Mouse (Mus musculus): ENCODE measurements around the gene Trim2. TPM values are rescaled to one million over a fixed set of nuclear protein-coding genes. Genes with fewer than 3 reads are reported as not detected.
A peak's percentile ranks its signal among the peaks of the same experiment; 100 is the strongest.

The Trim2 gene
- total RNA-seq (2021), result 1 to 10 TPM; 6.4 to 7.5 TPM

DNA sequence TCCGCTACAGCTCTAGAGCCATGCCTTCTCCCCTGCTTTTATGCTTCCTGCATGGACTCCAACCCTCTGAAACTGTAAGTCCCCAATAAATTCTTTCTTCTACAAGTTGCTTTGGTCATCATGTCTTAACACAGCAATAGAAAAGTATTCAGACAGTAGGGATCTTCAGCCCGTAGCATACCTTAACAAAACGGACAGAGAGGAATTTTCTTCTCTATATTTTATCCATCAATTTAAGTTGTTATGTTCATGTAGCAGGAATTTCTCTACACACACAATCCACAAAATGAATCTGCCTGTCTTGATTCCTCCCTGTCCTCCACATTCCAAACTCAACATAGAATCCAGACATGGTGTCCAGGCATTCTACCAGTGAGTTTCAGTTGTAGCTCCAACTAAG, at the start of gene Trim2:
TSS of gene Trim2 (minus strand) at position 101 of the 400 bp plus-strand sequence.
- DNase-seq (ENCODE audit: low spot score), result no peak
- intact Hi-C loops (cut with DNase I), result no loop called here

DNA sequence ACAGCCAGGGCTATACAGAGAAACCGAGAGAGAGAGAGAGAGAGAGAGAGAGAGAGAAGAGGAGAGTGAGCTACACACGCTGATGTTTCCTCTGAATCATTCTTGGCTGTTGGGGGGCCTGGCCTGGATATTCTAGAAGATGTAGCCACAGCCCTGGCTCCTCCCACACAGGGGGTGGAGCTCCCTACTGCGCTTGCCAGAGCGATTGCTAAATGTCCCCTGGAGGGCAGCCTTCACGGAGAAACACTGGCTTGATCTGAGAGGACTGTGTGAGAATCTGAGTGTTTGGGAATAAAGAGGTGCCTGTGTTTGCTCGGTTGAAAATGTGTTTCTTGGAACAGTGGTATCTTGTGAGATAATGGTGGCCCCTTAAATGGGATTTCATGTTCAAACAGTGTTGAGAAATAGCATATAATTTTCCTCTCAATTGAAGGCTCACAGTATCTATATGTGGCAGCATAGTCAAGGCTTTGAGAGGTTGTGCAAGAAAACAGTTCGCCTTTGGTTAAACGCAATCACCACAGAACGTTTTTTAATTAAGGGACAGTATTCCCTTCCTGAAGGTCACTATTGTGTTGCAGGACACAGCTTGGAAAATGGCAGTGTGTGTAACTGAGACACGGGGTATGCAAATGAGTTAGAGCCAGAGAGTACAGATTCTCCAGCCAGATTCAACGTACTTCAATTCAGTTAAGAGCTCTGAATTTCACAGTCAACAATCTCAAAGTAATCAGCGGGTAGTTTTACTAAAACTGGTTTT, 49.4 kb upstream of the Trim2 start:
- peak; percentile 73 for DNase-seq (ENCODE audit: low spot score)
- intact Hi-C loops (cut with DNase I), result no loop called here

- intact Hi-C loops (cut with DNase I), result loop anchor here (1.0 kb wide), 2 partner anchors 128 to 190 kb away; partner anchors contain the start of gene Fhdc1
- no peak for DNase-seq (ENCODE audit: low spot score)
Observed at GRCm38 (mm10) chr3:84352353-84353034, 45.8 kb upstream of the Trim2 start.

DNA sequence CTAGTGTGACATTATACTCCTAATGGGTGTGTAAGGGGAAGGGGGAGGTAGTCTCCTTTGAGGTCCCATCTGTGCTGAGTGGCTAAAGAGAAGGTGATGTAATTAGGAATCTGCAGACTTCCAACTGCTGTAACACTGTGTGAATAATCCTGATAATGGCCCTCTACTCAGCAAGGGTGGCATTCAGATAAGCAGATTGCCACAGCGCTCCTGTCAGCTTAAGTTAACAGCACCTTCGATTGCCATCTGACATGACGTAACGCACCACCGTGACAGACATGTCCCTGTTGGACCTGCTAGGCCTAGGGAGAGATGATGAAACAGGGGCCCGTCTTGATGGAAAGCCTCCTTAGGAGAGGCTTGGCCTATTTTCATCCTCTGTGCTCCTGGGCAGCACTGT, 43.6 kb upstream of the Trim2 start:
- intact Hi-C loops (cut with DNase I), result no loop called here
- no peak for DNase-seq (ENCODE audit: low spot score)

- intact Hi-C loops (cut with DNase I), result loop anchor here (10.0 kb wide), 1 partner anchor 555 kb away; no protein-coding TSS in a partner anchor
- no peak for DNase-seq (ENCODE audit: low spot score)
Observed at GRCm38 (mm10) chr3:84349771-84350170, 43.1 kb upstream of the Trim2 start.

DNA sequence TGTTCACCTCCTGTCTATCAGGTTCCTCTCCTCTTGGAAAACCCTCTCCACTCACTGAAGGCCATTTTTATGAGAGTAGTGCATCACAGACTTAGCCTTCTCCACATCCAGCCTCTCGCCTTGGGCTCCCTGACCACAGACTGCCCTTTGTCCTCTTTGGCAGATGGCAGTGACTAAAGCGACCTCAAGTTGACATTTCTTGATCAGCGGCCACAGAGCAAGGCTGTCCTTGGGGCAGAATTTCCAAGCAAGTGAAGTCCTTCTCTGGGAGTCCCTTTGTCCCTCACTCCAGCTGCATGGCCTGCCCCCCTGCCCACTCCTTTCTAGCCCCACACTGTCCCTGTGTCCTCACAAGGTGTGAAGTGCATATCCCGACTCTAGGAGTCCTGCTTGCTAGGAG, 40.7 kb upstream of the Trim2 start:
- intact Hi-C loops (cut with DNase I), result loop anchor here (2.0 to 10.0 kb wide), 2 partner anchors 33 to 557 kb away; no protein-coding TSS in a partner anchor

GRCm38 (mm10) chr3:84346456-84347150, 39.9 kb upstream of the Trim2 start:
- DNase-seq (ENCODE audit: low spot score), result no peak
- intact Hi-C loops (cut with DNase I), result loop anchor here (2.0 to 10.0 kb wide), 2 partner anchors 32 to 558 kb away; no protein-coding TSS in a partner anchor

More for the DNA sequence above, 40.7 kb upstream of the Trim2 start:
- DNase-seq (ENCODE audit: low spot score), result no peak

DNA sequence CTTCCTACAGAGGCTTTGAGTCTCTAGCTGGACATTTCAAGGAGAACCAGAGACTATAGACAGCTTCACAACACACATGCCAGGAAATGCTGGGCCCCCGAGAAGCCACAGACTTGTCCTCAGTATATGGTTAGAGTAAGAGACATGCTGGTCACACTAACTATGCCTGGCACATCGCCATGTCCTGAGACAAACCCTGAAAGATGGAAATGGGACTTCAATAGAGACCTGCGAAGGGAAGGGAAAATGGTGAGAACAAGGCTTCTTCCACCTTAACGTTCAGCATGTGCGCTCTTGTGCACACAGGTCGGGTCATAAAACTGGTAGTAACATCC, 38.9 kb upstream of the Trim2 start:
- DNase-seq (ENCODE audit: low spot score), result no peak
- intact Hi-C loops (cut with DNase I), result loop anchor here (2.0 to 10.0 kb wide), 2 partner anchors 195 to 559 kb away; no protein-coding TSS in a partner anchor

GRCm38 (mm10) chr3:84344725-84345645, 38.3 kb upstream of the Trim2 start:
- peak; percentile 66 for DNase-seq (ENCODE audit: low spot score)
- intact Hi-C loops (cut with DNase I), result loop anchor here (2.0 to 10.0 kb wide), 2 partner anchors 196 to 560 kb away; no protein-coding TSS in a partner anchor

DNA sequence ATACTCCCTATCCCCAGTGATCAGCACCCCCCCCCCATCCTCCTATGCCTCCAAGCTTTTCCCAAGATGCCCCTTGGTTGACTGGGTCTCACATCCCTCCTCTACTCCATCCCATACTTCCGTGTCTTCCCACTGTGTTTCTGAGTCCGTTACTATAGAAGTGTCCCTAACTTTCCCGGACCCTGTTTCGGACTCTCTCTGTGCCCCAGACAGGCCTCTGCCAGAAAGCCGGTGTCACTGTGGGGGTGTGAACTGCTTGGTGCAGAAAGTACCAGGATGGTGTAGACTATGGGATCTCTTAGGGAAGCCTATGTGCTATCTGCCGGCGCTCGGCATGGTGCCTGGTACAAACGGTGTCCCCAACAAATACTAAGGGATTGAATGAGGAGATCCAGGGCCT, 36.4 kb upstream of the Trim2 start:
- intact Hi-C loops (cut with DNase I), result loop anchor here (10.0 kb wide), 1 partner anchor 562 kb away; no protein-coding TSS in a partner anchor

GRCm38 (mm10) chr3:84341811-84342210, 35.1 kb upstream of the Trim2 start:
- intact Hi-C loops (cut with DNase I), result loop anchor here (10.0 kb wide), 1 partner anchor 563 kb away; no protein-coding TSS in a partner anchor

More for the DNA sequence above, 36.4 kb upstream of the Trim2 start:
- no peak for DNase-seq (ENCODE audit: low spot score)

DNA sequence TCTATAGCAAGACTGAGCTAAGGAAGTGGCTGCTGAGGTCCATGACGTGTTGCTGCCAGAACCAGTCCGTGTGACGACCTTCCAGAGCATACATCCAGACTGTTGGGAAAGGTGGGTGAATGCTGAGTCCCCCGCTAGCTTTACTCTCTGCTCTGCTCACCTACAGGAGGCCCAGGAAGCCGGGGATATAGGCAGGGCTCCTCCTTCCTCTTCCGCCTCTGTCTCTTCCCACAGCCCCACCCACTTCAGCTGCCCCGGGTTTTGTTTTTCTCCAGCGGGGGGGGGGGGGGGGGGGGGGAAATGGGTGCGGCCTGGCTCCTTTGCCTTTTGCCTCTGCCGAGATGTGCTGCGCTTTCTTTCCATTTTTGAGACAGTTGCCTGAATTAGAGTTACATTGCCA, 30.9 kb upstream of the Trim2 start:
- intact Hi-C loops (cut with DNase I), result no loop called here
- DNase-seq (ENCODE audit: low spot score), result no peak

More at GRCm38 (mm10) chr3:84341811-84342210, 35.1 kb upstream of the Trim2 start:
- DNase-seq (ENCODE audit: low spot score), result no peak

- intact Hi-C loops (cut with DNase I), result no loop called here
- no peak for DNase-seq (ENCODE audit: low spot score)
Observed at GRCm38 (mm10) chr3:84336342-84336741, 29.7 kb upstream of the Trim2 start.

- no peak for DNase-seq (ENCODE audit: low spot score)
- intact Hi-C loops (cut with DNase I), result no loop called here
Observed at GRCm38 (mm10) chr3:84335421-84336073, 28.9 kb upstream of the Trim2 start.

DNA sequence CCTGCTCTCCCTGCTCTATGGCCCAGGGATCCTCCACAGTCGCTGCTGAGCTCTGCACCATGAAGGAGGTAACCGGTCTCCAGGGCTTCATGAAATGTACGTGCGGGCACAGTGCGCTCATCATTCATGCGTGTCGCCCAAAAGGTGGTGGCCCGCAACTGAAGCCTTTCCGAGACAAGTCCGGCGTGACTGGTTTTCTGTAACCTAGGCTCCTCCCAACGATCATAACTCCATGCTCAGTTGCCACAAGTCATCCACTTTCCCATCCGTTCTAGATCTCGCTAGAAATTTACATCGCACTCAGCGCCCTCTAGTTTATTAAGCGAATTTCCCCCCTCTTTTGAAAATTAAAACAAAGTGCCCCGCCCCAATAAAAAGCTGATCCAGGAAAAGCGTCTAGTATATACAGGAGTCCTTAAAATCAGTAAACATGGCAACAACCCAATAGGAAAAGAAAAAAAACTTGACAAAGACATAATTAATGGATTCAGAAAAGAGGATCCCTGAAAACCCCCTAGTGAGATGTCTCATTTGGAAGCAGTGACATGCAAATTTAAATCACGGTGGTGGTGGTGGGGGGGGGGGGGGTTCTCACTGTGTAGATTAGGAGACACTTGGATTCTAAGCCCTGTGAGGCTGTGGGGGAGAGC, 28.2 kb upstream of the Trim2 start:
- intact Hi-C loops (cut with DNase I), result no loop called here
- no peak for DNase-seq (ENCODE audit: low spot score)

DNA sequence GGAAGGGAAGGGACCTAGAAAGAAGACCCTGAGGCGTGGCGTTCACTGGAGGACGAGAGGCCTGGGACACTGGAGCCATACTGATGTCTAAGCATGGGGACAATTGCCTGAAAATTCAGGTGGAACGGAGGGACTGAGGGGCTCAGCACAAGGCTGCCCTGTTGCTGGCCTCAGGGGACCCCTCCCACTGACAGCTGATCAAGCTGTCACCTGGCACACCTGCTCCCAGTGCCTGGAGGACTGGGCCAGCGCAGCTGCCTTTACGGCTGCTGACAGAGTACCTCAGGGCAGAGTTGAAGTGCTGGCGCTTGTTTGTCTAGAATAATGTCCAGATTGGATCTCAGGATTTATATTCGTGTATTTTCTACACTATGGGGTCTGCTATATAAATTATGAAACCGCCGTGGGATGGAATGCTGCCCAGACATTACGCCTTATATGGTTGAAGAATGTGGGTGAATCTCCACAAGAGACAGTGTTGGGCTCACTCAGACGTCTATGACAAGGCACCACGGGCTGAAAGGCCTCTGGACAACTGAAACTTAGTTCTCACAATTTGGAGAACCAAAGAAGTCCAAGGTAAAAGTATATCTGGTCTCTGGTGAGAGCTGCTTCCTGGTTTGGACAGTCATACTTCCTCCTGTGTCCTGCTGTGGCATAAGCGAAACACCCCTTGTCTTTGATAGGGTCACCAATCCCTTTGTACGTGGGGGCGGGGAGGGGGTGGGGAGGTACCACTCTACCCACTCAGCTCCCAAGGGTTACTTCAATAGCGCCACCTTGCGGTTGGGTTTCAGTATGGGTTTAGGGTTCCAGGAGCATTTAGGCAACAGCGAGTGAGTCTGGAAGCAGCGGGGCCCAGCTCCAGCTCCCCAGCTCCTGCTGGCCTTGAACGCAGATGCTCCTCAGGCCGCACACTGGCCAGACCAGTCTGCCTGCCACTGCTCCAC, 27.0 kb upstream of the Trim2 start:
- no peak for DNase-seq (ENCODE audit: low spot score)
- intact Hi-C loops (cut with DNase I), result no loop called here

DNA sequence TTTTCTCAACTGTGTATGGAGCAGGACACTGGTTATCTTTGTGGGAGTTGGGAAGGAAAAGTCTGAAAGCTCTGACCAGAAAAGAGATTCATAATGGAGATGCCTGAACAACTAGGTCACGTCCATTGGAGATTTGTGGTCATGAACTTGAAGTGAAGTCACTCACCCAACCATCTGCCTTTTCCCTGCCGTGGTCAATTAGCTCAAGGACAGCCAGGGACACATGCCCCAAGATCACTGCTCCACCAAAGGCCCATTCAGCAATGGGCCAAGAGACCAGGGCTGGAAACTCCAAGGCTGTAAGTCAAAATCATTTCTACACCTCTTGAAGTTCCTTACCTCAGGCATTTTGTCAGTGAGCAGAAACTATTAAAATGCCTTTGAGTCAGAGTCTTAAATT, 23.5 kb upstream of the Trim2 start:
- intact Hi-C loops (cut with DNase I), result no loop called here

More for the DNA sequence above, 23.5 kb upstream of the Trim2 start:
- DNase-seq (ENCODE audit: low spot score), result no peak
